Mouse (Mus musculus): ENCODE results near the gene Zcwpw1.
"Not testable (repeated sequence)": the region's sequence is repeated elsewhere in the genome, so short reads cannot be mapped to it uniquely, and the experiment has no call there.

The Zcwpw1 gene

GRCm38 (mm10) chr5:137787151-137787928 is at the start of gene Zcwpw1, which contains the start of gene Mepce:
Gene Zcwpw1, plus strand, starts transcription at chr5:137787798.
Gene Mepce, minus strand, starts transcription at chr5:137787655.
- peak; percentile 96 for DNase-seq

GRCm38 (mm10) chr5:137738516-137738915 is 49.1 kb upstream of the Zcwpw1 start:
- DNase-seq = no peak

- DNase-seq = no peak
These were observed 48.1 kb upstream of the Zcwpw1 start for GRCm38 (mm10) chr5:137739471-137739870.

GRCm38 (mm10) chr5:137740506-137740905 is 47.1 kb upstream of the Zcwpw1 start:
- peak; percentile 33 for DNase-seq

GRCm38 (mm10) chr5:137741023-137741931 is 46.3 kb upstream of the Zcwpw1 start, which contains the start of gene Nyap1:
Gene Nyap1, minus strand, starts transcription at chr5:137741607.
- peak; percentile 87 for DNase-seq

- no peak for DNase-seq
These were observed 45.5 kb upstream of the Zcwpw1 start for GRCm38 (mm10) chr5:137742048-137742447.

- no peak for DNase-seq
These were observed 44.8 kb upstream of the Zcwpw1 start for GRCm38 (mm10) chr5:137742836-137743235.

- no peak for DNase-seq
These were observed 43.4 kb upstream of the Zcwpw1 start for GRCm38 (mm10) chr5:137744197-137744596.

- peak; percentile 92 for DNase-seq
These were observed 42.1 kb upstream of the Zcwpw1 start, which contains the start of gene Tsc22d4 for GRCm38 (mm10) chr5:137745214-137746171. Gene Tsc22d4, plus strand, starts transcription at chr5:137745730.

GRCm38 (mm10) chr5:137746282-137746850 is 41.2 kb upstream of the Zcwpw1 start:
- DNase-seq = peak; percentile 84

GRCm38 (mm10) chr5:137746851-137747325 is 40.7 kb upstream of the Zcwpw1 start:
- DNase-seq = peak; percentile 40

GRCm38 (mm10) chr5:137747326-137747961 is 40.2 kb upstream of the Zcwpw1 start:
- DNase-seq = peak; percentile 44

- peak; percentile 35 for DNase-seq
These were observed 39.3 kb upstream of the Zcwpw1 start for GRCm38 (mm10) chr5:137748130-137748770.

- no peak for DNase-seq
These were observed 38.3 kb upstream of the Zcwpw1 start for GRCm38 (mm10) chr5:137749196-137749836.

- DNase-seq = not testable (repeated sequence)
These were observed 37.4 kb upstream of the Zcwpw1 start for GRCm38 (mm10) chr5:137750212-137750611.

- no peak for DNase-seq
These were observed 36.2 kb upstream of the Zcwpw1 start for GRCm38 (mm10) chr5:137751221-137751887.

GRCm38 (mm10) chr5:137751988-137752387 is 35.6 kb upstream of the Zcwpw1 start:
- DNase-seq = no peak

- no peak for DNase-seq
These were observed 34.3 kb upstream of the Zcwpw1 start for GRCm38 (mm10) chr5:137753111-137753832.

- DNase-seq = no peak
These were observed 32.2 kb upstream of the Zcwpw1 start for GRCm38 (mm10) chr5:137755425-137755824.

Measured in embryo, embryonic 11 days (tissue).